Mouse (Mus musculus): Measurements from ENCODE around the gene Lmntd2. TPM values are rescaled to one million over a fixed set of nuclear protein-coding genes. Genes with fewer than 3 reads are reported as not detected.
A peak's percentile ranks its signal among the peaks of the same experiment; 100 is the strongest.

The Lmntd2 gene
- total RNA-seq, 2 experiments from 2014 or later: not detected

DNA sequence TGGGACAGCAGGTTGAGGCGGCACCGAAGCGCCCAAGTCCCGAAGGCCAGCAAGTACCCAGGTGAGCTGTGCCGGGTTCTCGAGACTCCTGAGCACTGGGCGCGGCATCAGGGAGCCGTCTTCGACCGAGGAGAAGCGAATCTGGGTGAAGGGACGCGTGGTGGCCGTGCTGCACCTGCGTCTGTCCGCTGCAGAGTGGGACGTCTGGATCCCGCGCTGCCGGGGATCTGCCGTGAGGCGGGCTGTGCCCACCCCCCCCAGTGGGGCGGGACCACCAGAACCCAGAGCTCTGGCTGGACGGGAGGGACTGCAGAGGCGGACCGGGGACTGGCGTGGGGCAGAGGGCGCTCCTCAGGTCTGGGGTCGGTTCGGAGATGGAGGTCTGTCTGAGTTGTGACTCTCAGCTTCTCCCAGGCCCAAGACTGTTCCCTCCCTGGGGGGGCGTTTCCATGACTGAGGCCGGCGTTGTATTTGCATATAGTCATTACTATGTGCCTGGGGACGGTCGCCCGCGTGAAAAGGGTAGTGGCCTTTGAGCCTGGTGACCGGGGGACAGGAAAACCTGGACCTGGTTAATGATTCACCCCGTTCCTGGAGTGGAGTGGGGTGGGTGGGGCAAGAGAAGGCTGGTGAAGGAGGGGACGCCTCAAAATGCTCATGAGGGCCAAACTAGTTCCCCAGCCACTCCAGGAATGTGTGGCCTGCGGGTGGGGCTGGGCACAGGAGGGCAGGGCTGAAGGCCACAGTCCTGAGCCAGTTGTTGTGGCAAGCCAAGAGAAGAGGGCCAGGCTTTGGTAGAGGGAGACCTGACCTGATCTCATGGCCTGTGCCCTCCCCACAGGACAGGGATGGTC is 2.2 kb upstream of the Lmntd2 start:
- DNase-seq (ENCODE audit: low spot score in 2 of 2): no peak

- DNase-seq (ENCODE audit: low spot score in 2 of 2): peak; percentile 68 to 79
Measured at GRCm38 (mm10) chr7:141215101-141215879, 1.4 kb upstream of the Lmntd2 start, which contains the start of gene Rassf7. Rassf7 (plus strand) TSS chr7:141215860.

DNA sequence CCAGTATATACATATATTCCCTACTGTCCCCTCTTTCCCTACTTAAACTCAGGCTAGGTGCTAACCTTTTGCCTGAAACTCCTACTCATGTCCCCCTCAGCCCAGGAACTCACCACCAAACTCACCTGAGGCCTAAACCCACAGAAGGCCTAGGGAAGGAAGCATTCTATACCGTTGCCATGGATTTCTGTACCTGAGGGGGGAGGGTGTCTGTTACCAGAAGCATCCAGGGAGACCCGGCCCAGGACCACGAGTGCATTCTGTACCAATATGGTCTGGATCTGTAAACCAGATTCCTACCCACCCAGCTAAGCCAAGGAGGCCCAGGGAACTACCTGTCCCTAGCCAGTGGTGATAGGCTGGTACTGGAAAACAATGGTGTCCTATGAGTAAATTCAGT is 430 bp upstream of the Lmntd2 start:
- no peak for DNase-seq (ENCODE audit: low spot score in 2 of 2)

DNA sequence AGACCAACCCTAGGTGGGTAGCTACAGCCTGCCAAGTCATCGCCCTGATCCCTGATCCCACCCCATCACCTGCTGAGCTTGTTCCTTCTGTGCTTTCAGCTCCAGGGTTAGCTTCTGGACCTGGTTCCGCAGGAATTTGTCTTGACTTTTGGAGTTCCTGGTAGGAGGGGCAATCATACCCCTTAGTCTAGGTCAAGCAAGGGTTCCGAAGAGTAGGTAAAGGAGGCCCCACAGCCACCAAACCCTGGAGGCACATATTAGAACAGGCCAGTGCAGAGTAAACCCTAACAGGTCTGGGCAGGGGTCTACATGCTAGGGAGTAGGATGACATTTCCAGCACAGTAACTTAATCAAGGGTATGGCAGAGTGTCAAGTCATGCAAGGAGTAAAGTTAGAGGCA is 747 bp downstream of the Lmntd2 start:
- DNase-seq (ENCODE audit: low spot score in 2 of 2): no peak

- no peak for DNase-seq (ENCODE audit: low spot score in 2 of 2)
Measured at GRCm38 (mm10) chr7:141210606-141211131, 3.2 kb downstream of the Lmntd2 start.

- no peak for DNase-seq (ENCODE audit: low spot score in 2 of 2)
Measured at GRCm38 (mm10) chr7:141210137-141210536, 3.7 kb downstream of the Lmntd2 start.

- DNase-seq (ENCODE audit: low spot score in 2 of 2): no peak
Measured at GRCm38 (mm10) chr7:141209526-141209925, 4.4 kb downstream of the Lmntd2 start.

- no peak for DNase-seq (ENCODE audit: low spot score in 2 of 2)
Measured at GRCm38 (mm10) chr7:141206182-141206937, 7.5 kb downstream of the Lmntd2 start.

- DNase-seq (ENCODE audit: low spot score in 2 of 2): no peak
Measured at GRCm38 (mm10) chr7:141205504-141205903, 8.4 kb downstream of the Lmntd2 start.

DNA sequence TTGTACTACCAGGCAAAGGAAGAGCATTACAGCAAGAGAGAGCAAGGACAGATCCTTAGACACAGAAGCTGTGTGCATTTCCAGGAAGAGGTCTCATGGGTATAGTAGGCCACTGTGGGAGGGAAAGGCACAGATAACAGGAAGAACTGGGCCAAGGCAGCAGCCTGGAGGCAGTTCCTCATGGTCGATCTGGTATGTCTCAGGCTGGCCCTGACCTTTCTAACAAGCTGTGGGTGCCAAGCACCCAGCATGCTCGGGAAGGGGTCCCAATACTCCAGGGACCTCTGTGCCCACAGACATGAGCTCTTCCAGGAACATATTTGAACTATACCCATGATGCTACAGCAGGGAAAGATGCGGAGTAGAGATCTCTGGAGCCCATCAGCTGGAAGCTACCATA is 9.3 kb downstream of the Lmntd2 start:
- DNase-seq (ENCODE audit: low spot score in 2 of 2): no peak

DNA sequence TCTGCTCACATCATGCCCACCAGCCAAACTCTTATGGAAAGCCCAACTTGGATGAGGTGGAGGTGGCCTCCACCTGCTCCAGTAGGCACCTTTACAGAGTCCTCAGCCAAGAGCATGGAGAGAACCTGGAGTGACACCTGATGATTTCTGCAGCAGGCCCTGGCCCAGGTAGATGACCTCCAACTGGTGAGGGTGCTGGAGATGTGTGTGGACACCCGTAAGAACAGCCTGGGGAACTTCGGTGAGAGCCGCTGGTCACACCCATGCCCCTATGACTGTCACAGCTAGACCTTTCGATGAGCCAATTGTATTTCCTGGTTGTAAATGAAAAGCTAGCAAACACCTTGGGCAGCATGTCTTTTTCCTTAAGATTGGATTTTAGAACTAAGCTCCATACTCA is 15.8 kb downstream of the Lmntd2 start:
- DNase-seq (ENCODE audit: low spot score in 2 of 2): no peak

GRCm38 (mm10) chr7:141196619-141197282 is 17.1 kb downstream of the Lmntd2 start:
- no peak for DNase-seq (ENCODE audit: low spot score in 2 of 2)

- DNase-seq (ENCODE audit: low spot score in 2 of 2): no peak
Measured at GRCm38 (mm10) chr7:141195754-141196153, 18.1 kb downstream of the Lmntd2 start.

- DNase-seq (ENCODE audit: low spot score in 2 of 2): peak; percentile 81 to 89
Measured at GRCm38 (mm10) chr7:141194830-141195229, 19.1 kb downstream of the Lmntd2 start.

DNA sequence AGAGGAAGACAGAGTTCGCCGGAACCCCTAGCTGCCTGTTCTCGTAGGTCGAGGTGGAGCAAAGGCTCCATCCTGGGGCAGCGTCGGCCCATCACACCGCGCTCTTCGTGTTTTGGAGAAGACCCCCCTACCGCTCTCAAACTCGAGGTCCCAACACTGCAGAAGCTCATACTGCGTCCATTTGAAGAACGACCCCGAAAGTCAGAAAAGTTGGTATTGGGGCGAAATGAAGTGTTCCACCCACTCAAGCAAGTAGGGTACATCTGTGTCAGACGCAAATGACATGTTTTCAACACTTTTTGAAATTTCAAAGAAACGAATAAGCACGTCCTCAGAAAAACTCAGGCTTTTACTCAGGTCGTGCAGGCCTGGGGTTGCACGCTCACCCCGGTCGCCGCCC is 19.5 kb downstream of the Lmntd2 start:
- no peak for DNase-seq (ENCODE audit: low spot score in 2 of 2)

DNA sequence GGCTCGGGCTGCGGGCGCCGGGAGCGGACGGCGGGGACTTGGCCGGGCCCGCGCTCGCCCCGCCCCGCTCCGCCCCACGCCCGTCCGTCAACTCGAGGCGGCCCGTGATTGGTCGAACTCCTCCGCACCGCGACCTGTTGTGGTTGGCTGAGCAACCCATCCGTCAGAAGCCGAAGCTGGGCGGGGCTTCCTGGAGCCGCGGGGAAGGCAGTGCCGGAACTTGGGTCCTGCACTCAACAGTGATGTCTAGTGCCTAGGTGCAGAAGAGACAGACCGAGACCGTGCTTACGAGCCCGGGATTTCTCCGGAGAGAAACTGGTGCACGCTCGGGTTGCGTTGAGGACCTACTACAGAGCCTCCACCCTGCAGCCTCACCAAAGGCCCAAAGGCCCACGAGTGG is 19.9 kb downstream of the Lmntd2 start, which contains the start of the genes Hras and Lrrc56:
Gene Hras (minus strand): TSS at position 58 of the 400 bp plus-strand sequence.
Gene Lrrc56 (plus strand): TSS at position 210 of the 400 bp plus-strand sequence.
- peak; percentile 95 to 98 for DNase-seq (ENCODE audit: low spot score in 2 of 2)

DNA sequence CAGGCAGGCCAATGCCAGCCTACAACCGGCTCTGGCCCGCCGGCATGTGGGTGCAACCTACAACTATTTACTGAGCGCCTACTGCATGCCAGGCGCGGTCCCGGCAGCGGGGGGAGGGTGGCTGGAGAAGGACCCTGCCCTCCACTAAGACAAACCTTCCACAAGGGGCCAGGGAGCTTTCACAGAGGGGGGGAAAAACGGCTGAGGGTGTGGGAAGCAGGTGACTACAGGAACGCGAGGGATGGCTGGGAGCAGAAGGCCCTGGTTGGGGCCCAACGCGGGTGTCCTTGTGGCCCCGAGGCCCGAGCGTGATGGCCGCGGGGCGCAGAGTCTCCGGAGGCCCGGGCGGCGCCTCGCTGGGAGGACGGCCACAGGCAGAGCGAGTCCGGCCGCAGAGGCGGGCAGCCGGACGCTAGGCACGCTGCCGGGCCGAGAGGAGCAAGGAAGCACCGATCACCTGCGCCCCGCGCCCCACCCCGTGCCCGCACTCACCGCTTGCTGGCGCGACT is 20.5 kb downstream of the Lmntd2 start:
- peak in 1 of 2 experiments; percentile 39 for DNase-seq (ENCODE audit: low spot score in 2 of 2)

DNA sequence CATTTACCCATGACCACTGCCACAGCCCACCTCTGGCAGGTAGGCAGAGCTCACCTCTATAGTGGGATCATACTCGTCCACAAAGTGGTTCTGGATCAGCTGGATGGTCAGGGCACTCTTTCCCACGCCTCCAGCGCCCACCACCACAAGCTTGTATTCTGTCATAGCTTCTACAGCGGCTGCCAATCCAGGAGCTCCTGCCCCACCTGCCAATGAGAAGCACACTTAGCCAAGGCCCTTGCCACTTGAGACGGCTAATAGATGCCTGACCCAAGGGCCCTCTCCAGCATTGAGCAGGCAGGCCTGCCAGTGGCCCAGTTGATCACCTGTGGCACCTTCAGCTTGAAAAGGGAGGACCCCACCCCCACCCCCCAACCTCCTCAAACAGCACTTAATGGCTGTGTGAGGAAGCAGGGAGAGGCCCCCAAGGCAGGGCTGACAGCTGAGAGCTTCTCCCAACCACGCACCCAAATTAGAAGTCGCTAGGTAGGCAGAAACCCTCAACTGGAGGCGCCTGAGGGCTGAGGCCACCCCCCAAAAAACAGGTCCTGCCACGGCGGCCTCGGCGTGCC is 21.0 kb downstream of the Lmntd2 start:
- no peak for DNase-seq (ENCODE audit: low spot score in 2 of 2)

DNA sequence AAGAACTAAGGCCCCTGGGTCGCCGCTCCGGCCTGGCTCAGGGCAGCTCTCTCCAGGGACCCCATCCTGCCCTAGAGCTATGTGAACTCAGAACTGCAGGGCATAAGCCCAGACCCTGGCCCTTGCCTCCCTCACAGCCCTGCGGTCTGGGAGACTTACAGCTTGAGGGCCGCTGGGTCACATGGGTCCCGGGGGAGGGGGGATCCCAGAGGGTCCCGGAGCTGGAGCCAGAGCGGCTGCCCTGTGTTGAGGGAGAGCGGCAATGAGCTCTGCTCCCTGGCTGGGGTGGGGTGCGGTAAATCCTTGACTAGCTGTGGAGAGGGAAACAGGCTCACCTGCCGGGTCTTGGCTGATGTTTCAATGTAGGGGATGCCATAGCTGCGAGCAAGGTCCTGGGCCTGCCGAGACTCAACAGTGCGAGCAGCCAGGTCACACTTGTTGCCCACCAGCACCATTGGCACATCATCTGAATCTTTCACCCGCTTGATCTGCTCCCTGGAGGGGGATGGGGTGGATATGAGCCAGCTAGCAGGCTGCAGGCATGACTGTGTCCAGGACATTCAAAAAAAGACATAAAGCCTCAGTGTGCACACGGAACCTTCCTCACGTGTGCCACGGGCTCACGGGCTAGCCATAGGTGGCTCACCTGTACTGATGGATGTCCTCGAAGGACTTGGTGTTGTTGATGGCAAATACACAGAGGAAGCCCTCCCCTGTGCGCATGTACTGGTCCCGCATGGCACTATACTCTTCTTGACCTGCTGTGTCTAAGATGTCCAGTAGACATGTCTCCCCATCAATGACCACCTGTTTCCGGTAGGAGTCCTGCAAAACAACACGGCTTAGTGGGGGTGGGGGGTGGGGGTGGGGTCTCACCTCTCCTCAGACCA is 21.8 kb downstream of the Lmntd2 start:
- DNase-seq (ENCODE audit: low spot score in 2 of 2): no peak
